Mouse (Mus musculus): ENCODE results near the gene Usp7.

DNA sequence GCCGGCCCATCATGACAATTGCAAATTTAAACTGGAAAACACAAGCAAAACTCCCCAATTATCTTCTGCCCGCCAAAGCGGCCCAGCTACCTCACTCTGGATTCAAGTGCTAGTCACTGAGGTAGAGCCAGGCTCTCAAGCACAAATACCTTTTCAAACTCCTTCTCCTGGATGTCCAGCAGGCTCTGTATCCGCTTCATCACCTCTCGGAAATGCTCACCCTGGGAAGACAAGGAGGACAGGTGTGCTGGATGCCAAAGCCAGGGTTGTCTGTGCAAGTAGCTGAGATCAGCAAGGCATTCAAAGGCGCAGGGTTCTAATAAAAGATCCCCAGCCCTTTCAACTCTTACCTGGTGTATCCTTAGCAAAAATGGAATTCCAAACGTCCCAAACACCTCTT lies 100.9 kb downstream of the Usp7 start:
- TF ChIP-seq POLR2A (IDR thresholded peaks at IDR 0.05; ENCODE audit: low read depth, low read length), result no peak
- no peak for TF ChIP-seq CTCF (conservative IDR thresholded peaks at IDR 0.05; ENCODE audit: insufficient read depth, insufficient read length, low read depth, low read length)
